Mouse (Mus musculus): Measurements from ENCODE around the gene Cyb5d2. TPM values are rescaled to one million over a fixed set of nuclear protein-coding genes. Genes with fewer than 3 reads are reported as not detected.
A peak's percentile ranks its signal among the peaks of the same experiment; 100 is the strongest.

The Cyb5d2 gene
- polyA plus RNA-seq, 1 experiment from 2014 or later = 3.1 TPM

DNA sequence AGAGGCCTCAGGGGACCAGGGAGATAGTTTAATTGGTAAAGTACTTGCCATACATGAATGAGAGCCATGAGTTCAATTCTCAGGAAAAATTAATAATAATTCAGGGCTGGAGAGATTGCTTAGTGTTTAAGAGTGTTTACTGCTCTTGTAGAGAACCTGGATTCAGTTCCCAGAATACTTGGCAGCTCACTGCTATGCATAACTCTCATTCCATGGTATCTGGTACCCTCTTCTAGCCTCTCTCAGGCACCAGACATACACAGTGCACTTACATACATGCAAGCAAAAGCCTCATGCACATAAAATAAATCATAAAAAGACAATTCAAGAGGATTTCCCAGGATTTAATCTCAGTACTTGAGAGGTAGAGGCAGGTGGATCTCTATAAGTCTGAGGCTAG, 8.6 kb upstream of the Cyb5d2 start:
- Histone ChIP-seq H3K9me3 (ENCODE audit: control insufficient read depth) (no peaks in the 10 kb centered on the region), H3K36me3 (ENCODE audit: control insufficient read depth, insufficient read depth) (no peaks in the 10 kb centered on the region), H3K4me1 (replicated peaks; ENCODE audit: control insufficient read depth, insufficient read depth, low read length) (peaks cover 24% of the 10 kb centered on the region), H3K27me3 (replicated peaks; ENCODE audit: control insufficient read depth, insufficient read depth, low read length) (no peaks in the 10 kb centered on the region), H3K4me2 (replicated peaks; ENCODE audit: low read depth) (no peak overlapping the region), H3K27ac (ENCODE audit: low read depth, low read length) (no peak overlapping the region), H3K4me3 (ENCODE audit: low read depth, low read length) (no peak overlapping the region), H3K9ac (ENCODE audit: low read depth, low read length) (no peak overlapping the region)
- no peak for TF ChIP-seq CTCF (IDR thresholded peaks at IDR 0.05; ENCODE audit: low read depth)
- ATAC-seq = no peak

DNA sequence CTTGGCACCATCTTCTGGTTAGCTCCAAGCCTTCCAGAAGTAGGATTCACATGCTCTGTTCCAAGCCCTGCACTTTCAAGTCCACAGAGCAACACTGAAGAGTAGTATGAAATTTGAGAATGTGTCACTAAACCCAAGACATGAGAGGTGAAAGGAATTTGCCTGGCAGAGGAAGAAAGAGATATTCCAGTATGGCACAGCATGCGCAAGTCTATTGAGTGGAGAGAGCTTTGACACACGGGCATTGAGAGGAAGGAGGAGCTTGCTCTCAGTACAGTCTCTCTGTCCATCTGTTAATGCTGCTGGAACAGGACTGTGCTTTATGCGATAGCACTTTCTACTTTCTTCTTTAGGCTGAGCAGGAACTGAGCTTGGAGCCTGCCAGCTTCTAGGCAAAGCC, 7.1 kb upstream of the Cyb5d2 start:
- H3K9ac ChIP-seq (ENCODE audit: low read depth, low read length) = no peak overlapping the region
- TF ChIP-seq CTCF (IDR thresholded peaks at IDR 0.05; ENCODE audit: low read depth) = no peak
- H3K27me3 ChIP-seq (replicated peaks; ENCODE audit: control insufficient read depth, insufficient read depth, low read length) = no peaks in the 10 kb centered on the region
- ATAC-seq = no peak
- WGBS = 73% methylated on average over 3 of the region's 3 CpGs
- H3K27ac ChIP-seq (ENCODE audit: low read depth, low read length) = no peak overlapping the region
- H3K9me3 ChIP-seq (ENCODE audit: control insufficient read depth) = no peaks in the 10 kb centered on the region
- H3K36me3 ChIP-seq (ENCODE audit: control insufficient read depth, insufficient read depth) = no peaks in the 10 kb centered on the region
- H3K4me1 ChIP-seq (replicated peaks; ENCODE audit: control insufficient read depth, insufficient read depth, low read length) = peaks cover 24% of the 10 kb centered on the region
- no peak overlapping the region for H3K4me2 ChIP-seq (replicated peaks; ENCODE audit: low read depth)
- H3K4me3 ChIP-seq (ENCODE audit: low read depth, low read length) = no peak overlapping the region

DNA sequence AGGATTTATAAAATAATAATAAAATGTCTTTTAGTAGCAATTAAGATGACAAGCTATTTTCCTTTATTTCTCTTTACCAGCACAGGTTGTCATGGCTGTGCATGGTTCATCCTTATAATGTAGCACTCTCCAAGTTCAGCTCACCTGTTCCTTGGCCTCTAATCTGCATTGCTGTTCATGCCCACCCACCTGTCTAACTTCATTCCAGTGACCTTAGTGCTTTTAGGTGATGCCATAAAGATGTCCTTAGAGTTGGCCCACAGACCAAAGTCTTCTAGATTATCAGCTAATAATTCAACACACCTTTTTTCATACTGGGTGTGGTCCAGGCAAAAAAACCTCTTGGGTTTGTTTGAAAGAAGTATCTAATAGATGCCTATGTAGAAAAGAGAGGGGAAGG, 5.2 kb upstream of the Cyb5d2 start:
- no peaks in the 10 kb centered on the region for H3K27me3 ChIP-seq (replicated peaks; ENCODE audit: control insufficient read depth, insufficient read depth, low read length)
- no peak for TF ChIP-seq CTCF (IDR thresholded peaks at IDR 0.05; ENCODE audit: low read depth)
- no peak overlapping the region for H3K27ac ChIP-seq (ENCODE audit: low read depth, low read length)
- ATAC-seq = peak; percentile 63
- no peak overlapping the region for H3K9ac ChIP-seq (ENCODE audit: low read depth, low read length)
- no peak overlapping the region for H3K4me2 ChIP-seq (replicated peaks; ENCODE audit: low read depth)
- H3K4me1 ChIP-seq (replicated peaks; ENCODE audit: control insufficient read depth, insufficient read depth, low read length) = peaks cover 16% of the 10 kb centered on the region; the same call in 1 of the 2 replicates
- H3K36me3 ChIP-seq (ENCODE audit: control insufficient read depth, insufficient read depth) = no peaks in the 10 kb centered on the region
- H3K4me3 ChIP-seq (ENCODE audit: low read depth, low read length) = no peak overlapping the region
- H3K9me3 ChIP-seq (ENCODE audit: control insufficient read depth) = no peaks in the 10 kb centered on the region

DNA sequence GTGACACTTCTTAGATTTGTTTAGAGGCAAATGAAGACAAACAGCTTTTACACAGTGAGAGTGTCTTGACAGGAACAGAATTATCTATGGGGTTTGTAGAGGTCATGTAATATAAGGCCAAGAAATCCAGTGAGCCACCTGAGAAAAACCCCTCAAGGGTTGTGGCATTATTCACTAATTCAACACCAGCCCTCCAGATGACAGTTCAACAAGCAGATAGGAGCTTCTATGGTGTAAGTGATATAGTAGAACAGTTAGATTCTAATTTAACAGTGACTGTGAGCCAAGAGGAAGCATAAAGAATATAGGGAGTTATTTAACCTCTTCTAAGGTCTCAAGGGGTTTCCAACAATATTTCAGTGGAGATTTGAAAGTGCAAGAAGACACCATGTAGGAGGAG, 2.2 kb upstream of the Cyb5d2 start:
- Histone ChIP-seq H3K36me3 (ENCODE audit: control insufficient read depth, insufficient read depth) (no peaks in the 10 kb centered on the region), H3K27me3 (replicated peaks; ENCODE audit: control insufficient read depth, insufficient read depth, low read length) (no peaks in the 10 kb centered on the region), H3K27ac (ENCODE audit: low read depth, low read length) (no peak overlapping the region), H3K4me2 (replicated peaks; ENCODE audit: low read depth) (peak overlapping the region; percentile 83), H3K9me3 (ENCODE audit: control insufficient read depth) (no peaks in the 10 kb centered on the region), H3K4me1 (replicated peaks; ENCODE audit: control insufficient read depth, insufficient read depth, low read length) (0 out of 2 replicates have a peak, but pooled peaks cover 3% of the 10 kb centered on the region), H3K4me3 (ENCODE audit: low read depth, low read length) (no peak overlapping the region), H3K9ac (ENCODE audit: low read depth, low read length) (no peak overlapping the region)
- no peak for TF ChIP-seq CTCF (IDR thresholded peaks at IDR 0.05; ENCODE audit: low read depth)
- no peak for ATAC-seq

DNA sequence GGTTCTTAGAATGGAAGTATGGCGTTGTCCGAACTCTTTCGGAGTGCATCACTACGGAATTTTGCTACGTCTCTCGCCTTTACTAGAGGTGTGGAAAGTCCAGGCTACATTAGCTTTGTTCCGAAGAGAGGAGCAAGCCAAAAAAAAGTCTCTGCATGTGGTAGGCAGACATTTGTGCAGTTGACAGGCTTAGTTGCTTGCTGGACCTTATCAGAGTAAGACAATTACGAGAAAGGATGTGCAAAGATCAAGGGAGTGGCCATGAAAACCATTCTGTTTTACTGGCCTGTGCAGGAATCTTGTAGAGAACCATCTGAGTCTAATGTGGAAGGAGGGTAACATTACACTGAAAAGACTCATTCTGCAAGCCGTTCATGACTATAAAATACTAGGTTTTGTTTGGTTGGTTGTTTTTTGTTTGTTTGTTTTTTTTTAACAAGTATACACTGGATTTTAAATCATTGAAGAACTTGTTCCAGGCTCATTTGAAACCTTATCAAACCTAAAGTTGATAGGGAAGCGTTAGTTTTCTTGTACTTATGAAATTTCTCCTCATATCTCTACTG, 914 bp upstream of the Cyb5d2 start:
- peak overlapping the region; percentile 94 for H3K27ac ChIP-seq (ENCODE audit: low read depth, low read length)
- TF ChIP-seq CTCF (IDR thresholded peaks at IDR 0.05; ENCODE audit: low read depth) = no peak
- 7% methylated on average over 10 of the region's 10 CpGs for WGBS
- H3K27me3 ChIP-seq (replicated peaks; ENCODE audit: control insufficient read depth, insufficient read depth, low read length) = no peaks in the 10 kb centered on the region
- peak overlapping the region; percentile 83 for H3K4me2 ChIP-seq (replicated peaks; ENCODE audit: low read depth)
- no peaks in the 10 kb centered on the region for H3K9me3 ChIP-seq (ENCODE audit: control insufficient read depth)
- peak overlapping the region; percentile 94 for H3K9ac ChIP-seq (ENCODE audit: low read depth, low read length)
- ATAC-seq = no peak
- H3K4me3 ChIP-seq (ENCODE audit: low read depth, low read length) = peak overlapping the region; percentile 98
- no peaks in the 10 kb centered on the region for H3K36me3 ChIP-seq (ENCODE audit: control insufficient read depth, insufficient read depth)
- H3K4me1 ChIP-seq (replicated peaks; ENCODE audit: control insufficient read depth, insufficient read depth, low read length) = 0 out of 2 replicates have a peak, but pooled peaks cover 3% of the 10 kb centered on the region

DNA sequence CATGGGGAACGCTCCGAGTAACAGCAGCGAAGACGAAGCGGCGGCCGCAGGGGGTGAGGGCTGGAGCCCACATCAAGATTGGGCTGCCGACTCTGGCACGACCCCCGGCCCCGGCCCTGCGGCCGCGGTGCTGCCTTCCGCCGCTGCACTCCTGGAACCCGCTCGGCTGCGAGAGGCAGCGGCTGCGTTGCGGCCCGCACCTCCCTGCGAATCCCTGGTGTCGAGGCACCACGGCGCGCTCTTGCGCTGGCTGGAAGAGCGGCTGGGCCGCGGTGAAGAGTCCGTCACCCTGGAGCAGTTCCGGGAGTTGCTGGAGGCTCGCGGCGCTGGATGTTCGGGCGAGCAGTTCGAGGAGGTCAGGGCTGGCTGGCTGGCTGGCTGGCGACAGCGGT, 350 bp upstream of the Cyb5d2 start:
- H3K27ac ChIP-seq (ENCODE audit: low read depth, low read length) = peak overlapping the region; percentile 94
- no peaks in the 10 kb centered on the region for H3K27me3 ChIP-seq (replicated peaks; ENCODE audit: control insufficient read depth, insufficient read depth, low read length)
- WGBS = under 1% methylated on average over 42 of the region's 42 CpGs
- peak; percentile 52 for ATAC-seq
- 0 out of 2 replicates have a peak, but pooled peaks cover 3% of the 10 kb centered on the region for H3K4me1 ChIP-seq (replicated peaks; ENCODE audit: control insufficient read depth, insufficient read depth, low read length)
- peak overlapping the region; percentile 83 for H3K4me2 ChIP-seq (replicated peaks; ENCODE audit: low read depth)
- TF ChIP-seq CTCF (IDR thresholded peaks at IDR 0.05; ENCODE audit: low read depth) = no peak; the same call in 1 of the 2 replicates
- peak overlapping the region; percentile 98 for H3K4me3 ChIP-seq (ENCODE audit: low read depth, low read length)
- no peaks in the 10 kb centered on the region for H3K9me3 ChIP-seq (ENCODE audit: control insufficient read depth)
- peak overlapping the region; percentile 94 for H3K9ac ChIP-seq (ENCODE audit: low read depth, low read length)
- H3K36me3 ChIP-seq (ENCODE audit: control insufficient read depth, insufficient read depth) = no peaks in the 10 kb centered on the region

DNA sequence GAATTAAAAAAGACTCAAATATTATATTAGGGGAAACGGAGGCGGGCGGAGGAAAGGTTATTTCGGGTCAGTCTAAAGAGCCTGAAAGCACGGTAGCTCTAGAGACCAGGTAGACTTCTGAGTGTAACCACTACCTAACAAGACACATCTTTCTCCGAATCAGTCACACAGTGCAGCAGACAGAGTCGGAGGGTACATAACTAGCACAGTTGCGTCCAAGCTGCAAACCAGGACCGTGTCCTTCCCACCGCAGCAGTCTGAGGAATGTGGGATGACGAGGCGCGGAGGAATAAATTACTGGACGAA, 840 bp downstream of the Cyb5d2 start:
- Histone ChIP-seq H3K4me3 (ENCODE audit: low read depth, low read length) (peak overlapping the region; percentile 98), H3K9ac (ENCODE audit: low read depth, low read length) (peak overlapping the region; percentile 94), H3K36me3 (ENCODE audit: control insufficient read depth, insufficient read depth) (no peaks in the 10 kb centered on the region), H3K9me3 (ENCODE audit: control insufficient read depth) (no peaks in the 10 kb centered on the region), H3K27me3 (replicated peaks; ENCODE audit: control insufficient read depth, insufficient read depth, low read length) (no peaks in the 10 kb centered on the region), H3K27ac (ENCODE audit: low read depth, low read length) (peak overlapping the region; percentile 94), H3K4me1 (replicated peaks; ENCODE audit: control insufficient read depth, insufficient read depth, low read length) (no peaks in the 10 kb centered on the region), H3K4me2 (replicated peaks; ENCODE audit: low read depth) (peak overlapping the region; percentile 83)
- ATAC-seq = peak; percentile 6; the same call in 1 of the 2 replicates
- TF ChIP-seq CTCF (IDR thresholded peaks at IDR 0.05; ENCODE audit: low read depth) = no peak
- 15% methylated on average over 14 of the region's 14 CpGs for WGBS
